Mouse (Mus musculus) stomach, postnatal 0 days (tissue): ENCODE results near the gene Bicd2.

Experiments used
- CTCF ChIP-seq: IDR thresholded peaks from 2 replicates; pipeline ENCODE4 v1.5.1; 2016; ENCODE audit warnings: antibody characterized with exemption, low read depth, mild to moderate bottlenecking, moderate library complexity
- EP300 ChIP-seq: optimal IDR thresholded peaks from 2 replicates; pipeline ENCODE3; 2016; ENCODE audit warnings: antibody characterized with exemption

DNA sequence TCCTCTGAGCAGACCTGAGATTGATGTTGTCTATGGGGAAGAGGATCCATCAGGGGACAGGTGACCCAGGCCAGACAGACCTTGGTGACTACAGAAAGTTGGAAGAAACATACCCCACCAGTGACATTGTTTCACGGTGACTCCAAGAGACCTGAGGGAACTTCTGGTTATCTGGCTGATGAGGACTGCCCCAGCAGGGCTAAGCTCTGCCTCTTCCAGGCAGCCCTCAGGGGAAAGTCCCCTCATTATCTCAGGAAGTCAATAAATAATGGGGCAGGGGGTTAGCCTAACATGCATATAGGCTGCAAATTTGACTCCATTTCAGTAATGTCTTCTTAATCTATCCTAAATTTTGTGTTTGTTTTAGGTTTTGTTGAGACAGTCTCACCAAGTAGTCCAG is 31.9 kb upstream of the Bicd2 start:
- TF ChIP-seq CTCF = no peak
- no peak for TF ChIP-seq EP300
